Mouse (Mus musculus) limb, embryonic 15.5 days (tissue): ENCODE measurements at regions not wholly inside any gene's neighbourhood (a gene's known extent, or its start where the extent isn't known, plus 50 kb on each side); places are given as distances from the start of the nearest gene placed in this dataset.

ENCODE experiments used
- ATAC-seq: fragments of 200-750 bp; cut with Nextera tagmentation; 2 replicates; pipeline ENCODE4 v1.8.0; 2017; ENCODE audit warnings: low read depth, moderate TSS enrichment; ENCODE audit not compliant: insufficient number of reproducible peaks, low FRiP score, low TSS enrichment
- H3K27ac ChIP-seq: fragments of 300-500 bp; sonication (generic); 2 replicates; pipeline ENCODE4 v1.5.1; 2015; ENCODE audit warnings: moderate library complexity, mild to moderate bottlenecking, inconsistent platforms
- H3K27me3 ChIP-seq: fragments of 300-500 bp; sonication (generic); 2 replicates; pipeline ENCODE4 v1.6.1; 2015; ENCODE audit warnings: inconsistent platforms
- H3K36me3 ChIP-seq: fragments of 300-500 bp; sonication (generic); 2 replicates; pipeline ENCODE4 v1.6.1; 2015; ENCODE audit warnings: inconsistent platforms
- H3K4me1 ChIP-seq: fragments of 300-500 bp; sonication (generic); 2 replicates; pipeline ENCODE4 v1.6.1; 2015; ENCODE audit warnings: inconsistent platforms
- H3K4me2 ChIP-seq: fragments of 300-500 bp; sonication (generic); 2 replicates; pipeline ENCODE4 v1.6.1; 2015; ENCODE audit warnings: mild to moderate bottlenecking, inconsistent platforms
- H3K4me3 ChIP-seq: fragments of 300-500 bp; sonication (generic); 2 replicates; pipeline ENCODE4 v1.5.1; 2015; ENCODE audit warnings: mild to moderate bottlenecking, inconsistent platforms
- H3K9ac ChIP-seq: fragments of 300-500 bp; sonication (generic); 2 replicates; pipeline ENCODE4 v1.6.1; 2015; ENCODE audit warnings: inconsistent platforms
- H3K9me3 ChIP-seq: fragments of 300-500 bp; sonication (generic); 2 replicates; pipeline ENCODE4 v1.6.1; 2016; ENCODE audit warnings: inconsistent platforms
- WGBS: fragments of 180-500 bp; shearing (Covaris S2); methylation state at CpG from one replicate; pipeline ENCODE4 v1.1.7; 2015; 5-methylcytosine and 5-hydroxymethylcytosine counted together

GRCm38 (mm10) chr3:139897894-139898293 is 692.4 kb downstream of the Stpg2 start:
- WGBS: 69% methylated on average over 5 of the region's 5 CpGs
- ATAC-seq: no peak
- no peaks in the 10 kb centered on the region for H3K9me3 ChIP-seq

DNA sequence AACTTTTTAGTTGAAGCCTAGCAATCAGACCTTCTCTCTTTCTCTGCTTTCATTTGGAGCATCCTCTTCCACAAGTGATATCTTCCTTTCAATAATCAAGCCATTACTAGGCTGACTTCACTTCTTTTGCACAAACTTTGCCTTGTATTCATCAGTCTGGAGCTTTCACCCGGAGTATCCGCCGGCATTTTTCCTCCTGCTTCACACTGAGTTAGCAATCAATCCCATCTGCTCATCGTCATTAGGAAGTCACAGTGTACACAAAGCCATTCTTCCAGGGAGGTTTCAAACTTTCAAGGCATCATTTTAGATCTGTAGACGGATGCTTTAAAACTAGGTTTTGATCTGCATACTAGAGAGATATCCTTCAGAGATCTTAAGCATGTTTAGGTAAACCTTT is 693.7 kb downstream of the Stpg2 start:
- Histone ChIP-seq H3K4me1 (no peaks in the 10 kb centered on the region), H3K4me2 (no peak overlapping the region), H3K27ac (no peak overlapping the region), H3K27me3 (no peaks in the 10 kb centered on the region), H3K36me3 (no peaks in the 10 kb centered on the region), H3K4me3 (no peak overlapping the region), H3K9me3 (no peaks in the 10 kb centered on the region), H3K9ac (no peak overlapping the region)
- no peak for ATAC-seq
- WGBS: 31% methylated on average over 5 of the region's 5 CpGs

More at GRCm38 (mm10) chr3:139897894-139898293, 692.4 kb downstream of the Stpg2 start:
- no peaks in the 10 kb centered on the region for H3K4me1 ChIP-seq
- no peak overlapping the region for H3K4me2 ChIP-seq
- H3K9ac ChIP-seq: no peak overlapping the region
- H3K4me3 ChIP-seq: no peak overlapping the region
- H3K36me3 ChIP-seq: no peaks in the 10 kb centered on the region
- H3K27ac ChIP-seq: no peak overlapping the region
- no peaks in the 10 kb centered on the region for H3K27me3 ChIP-seq

DNA sequence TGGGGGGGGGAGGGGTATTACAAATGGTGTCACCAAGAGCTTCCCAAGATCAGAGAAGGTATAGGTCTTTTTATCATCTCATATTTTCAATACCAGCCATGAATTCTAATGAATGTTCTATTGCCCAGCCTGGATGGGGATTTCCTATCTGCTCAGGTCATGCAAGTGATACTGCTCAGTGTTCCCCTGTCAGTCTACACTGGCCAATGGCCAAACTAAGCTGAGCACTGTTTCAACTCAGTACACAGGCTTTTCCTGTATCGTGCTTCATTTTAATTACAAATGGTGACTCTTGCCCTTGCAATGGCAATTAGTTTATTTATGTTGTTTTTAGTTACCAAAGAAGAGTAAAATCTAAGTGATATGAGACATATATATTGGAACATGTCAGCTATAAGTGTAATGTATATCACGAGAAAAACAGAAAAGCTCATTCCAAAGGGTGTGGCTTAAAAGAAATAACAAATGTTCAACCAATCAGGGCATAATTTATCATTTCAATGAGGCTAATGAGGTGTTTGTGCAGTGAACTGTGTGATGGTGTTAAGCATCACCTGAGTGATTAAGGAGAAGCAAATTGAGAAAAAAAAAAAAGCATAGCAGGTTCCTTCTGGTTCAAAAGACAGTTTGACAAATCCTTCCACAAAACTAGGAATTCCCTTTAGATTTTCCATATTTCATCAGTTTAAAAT is 708.3 kb downstream of the Stpg2 start:
- ATAC-seq: no peak

DNA sequence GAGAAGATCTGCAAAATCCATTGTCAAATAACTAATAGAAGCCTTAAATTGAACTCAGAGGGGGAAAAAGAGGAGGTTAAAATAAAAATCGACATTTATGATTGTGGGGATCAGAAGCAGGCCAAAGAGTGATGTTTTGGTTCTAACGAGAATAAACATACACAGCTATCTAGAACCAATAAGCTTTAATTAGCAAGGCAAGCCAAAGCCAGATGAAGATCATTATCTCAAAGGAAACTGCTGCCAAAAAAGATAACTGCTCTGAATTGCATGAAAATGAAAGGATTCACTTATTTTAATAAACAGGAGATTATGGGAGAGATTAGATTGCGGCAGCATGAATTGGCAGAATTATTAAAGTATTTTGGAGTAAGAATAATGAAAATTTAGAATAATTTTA is 716.8 kb downstream of the Stpg2 start:
- Histone ChIP-seq H3K4me3 (no peak overlapping the region), H3K4me2 (no peak overlapping the region), H3K9ac (no peak overlapping the region), H3K36me3 (no peaks in the 10 kb centered on the region), H3K9me3 (no peaks in the 10 kb centered on the region), H3K4me1 (no peaks in the 10 kb centered on the region), H3K27me3 (no peaks in the 10 kb centered on the region), H3K27ac (no peak overlapping the region)
- no peak for ATAC-seq
- WGBS: 63% methylated on average over 3 of the region's 3 CpGs

More for the DNA sequence above, 708.3 kb downstream of the Stpg2 start:
- Histone ChIP-seq H3K27me3 (no peaks in the 10 kb centered on the region), H3K9me3 (no peaks in the 10 kb centered on the region), H3K4me2 (no peak overlapping the region), H3K4me3 (no peak overlapping the region), H3K4me1 (no peaks in the 10 kb centered on the region), H3K27ac (no peak overlapping the region), H3K9ac (no peak overlapping the region), H3K36me3 (no peaks in the 10 kb centered on the region)
- 76% methylated on average over 2 of the region's 2 CpGs for WGBS

DNA sequence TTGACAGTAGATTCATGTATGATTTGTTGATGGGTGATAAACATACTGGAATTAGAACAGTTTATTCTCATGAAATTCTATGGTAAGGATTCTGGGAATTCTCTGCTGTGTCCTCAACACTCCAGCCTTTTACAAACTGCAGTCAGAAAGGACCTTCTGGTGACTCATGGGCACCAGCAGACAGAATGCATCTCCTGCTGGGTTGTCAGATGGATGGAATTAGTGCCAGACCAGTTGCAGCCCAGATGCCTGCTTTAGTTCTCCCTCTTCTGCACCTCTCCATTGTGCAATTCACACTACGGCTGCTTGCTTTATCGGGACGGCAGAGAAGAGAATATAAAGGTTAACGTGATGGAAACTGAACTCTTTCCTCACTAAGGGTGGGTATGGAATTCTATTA is 727.5 kb downstream of the Stpg2 start:
- 31% methylated on average over 4 of the region's 4 CpGs for WGBS
- ATAC-seq: no peak
- Histone ChIP-seq H3K9ac (no peak overlapping the region), H3K36me3 (no peaks in the 10 kb centered on the region), H3K27me3 (no peaks in the 10 kb centered on the region), H3K27ac (no peak overlapping the region), H3K4me1 (no peaks in the 10 kb centered on the region), H3K4me2 (no peak overlapping the region), H3K9me3 (no peaks in the 10 kb centered on the region), H3K4me3 (no peak overlapping the region)

GRCm38 (mm10) chr3:139946209-139946608 is 740.7 kb downstream of the Stpg2 start:
- no peak for ATAC-seq
- no peaks in the 10 kb centered on the region for H3K9me3 ChIP-seq
- H3K4me3 ChIP-seq: no peak overlapping the region
- no peak overlapping the region for H3K4me2 ChIP-seq
- no peak overlapping the region for H3K9ac ChIP-seq
- no peaks in the 10 kb centered on the region for H3K4me1 ChIP-seq
- no peak overlapping the region for H3K27ac ChIP-seq
- H3K27me3 ChIP-seq: no peaks in the 10 kb centered on the region
- H3K36me3 ChIP-seq: no peaks in the 10 kb centered on the region
- WGBS: 90% methylated on average over 2 of the region's 2 CpGs

DNA sequence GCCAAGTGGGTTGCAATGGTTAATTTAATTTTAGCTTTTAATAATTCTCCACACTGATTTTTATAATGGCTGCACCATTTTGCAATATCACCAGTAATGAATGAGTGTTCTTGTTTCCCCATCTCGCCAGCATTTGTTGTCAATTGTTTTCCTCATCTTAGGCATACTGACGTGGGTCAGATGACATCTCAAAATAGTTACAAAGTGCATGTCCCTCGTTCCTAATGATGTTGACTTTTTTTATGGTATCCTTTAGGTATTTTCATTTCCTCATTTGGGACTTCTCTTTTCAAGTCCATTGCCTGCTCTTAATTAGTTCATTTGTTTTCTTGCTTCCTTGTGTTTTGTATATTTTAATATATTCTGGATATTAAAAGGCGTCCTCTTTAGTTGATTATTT is 741.8 kb downstream of the Stpg2 start:
- Histone ChIP-seq H3K9me3 (no peaks in the 10 kb centered on the region), H3K4me2 (no peak overlapping the region), H3K27me3 (no peaks in the 10 kb centered on the region), H3K4me3 (no peak overlapping the region), H3K36me3 (no peaks in the 10 kb centered on the region), H3K27ac (no peak overlapping the region), H3K9ac (no peak overlapping the region), H3K4me1 (no peaks in the 10 kb centered on the region)
- no peak for ATAC-seq
- 64% methylated on average over 4 of the region's 4 CpGs for WGBS

DNA sequence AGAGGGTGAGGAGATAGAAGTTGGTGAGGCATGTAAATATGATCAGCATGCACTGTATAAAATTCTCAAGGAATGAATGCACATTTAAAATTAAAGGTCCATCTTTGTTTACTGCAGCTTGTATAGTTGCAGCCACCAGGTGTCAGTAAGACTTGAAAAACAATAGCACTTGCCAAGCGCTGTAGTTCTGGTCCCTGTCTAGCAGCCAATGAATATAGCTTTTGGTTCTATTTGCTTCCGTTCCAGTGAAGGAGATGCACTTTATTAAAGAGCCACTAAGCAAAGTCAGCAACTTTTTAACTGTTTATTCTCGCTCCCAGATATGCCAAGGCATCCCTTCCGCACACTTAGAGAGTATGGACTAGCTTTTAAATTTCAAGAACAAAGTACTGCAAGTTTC is 743.6 kb downstream of the Stpg2 start:
- 62% methylated on average over 4 of the region's 4 CpGs for WGBS
- H3K4me3 ChIP-seq: no peak overlapping the region

GRCm38 (mm10) chr3:139950016-139950705 is 744.7 kb downstream of the Stpg2 start:
- Histone ChIP-seq H3K9me3 (no peaks in the 10 kb centered on the region), H3K4me2 (no peak overlapping the region), H3K4me1 (no peaks in the 10 kb centered on the region), H3K4me3 (no peak overlapping the region), H3K27ac (no peak overlapping the region), H3K36me3 (no peaks in the 10 kb centered on the region), H3K27me3 (no peaks in the 10 kb centered on the region), H3K9ac (no peak overlapping the region)
- no peak for ATAC-seq
- 73% methylated on average over 8 of the region's 8 CpGs for WGBS

More for the DNA sequence above, 743.6 kb downstream of the Stpg2 start:
- no peaks in the 10 kb centered on the region for H3K9me3 ChIP-seq
- H3K4me2 ChIP-seq: no peak overlapping the region
- no peaks in the 10 kb centered on the region for H3K27me3 ChIP-seq
- no peak overlapping the region for H3K9ac ChIP-seq
- ATAC-seq: no peak
- no peaks in the 10 kb centered on the region for H3K36me3 ChIP-seq
- H3K4me1 ChIP-seq: no peaks in the 10 kb centered on the region
- H3K27ac ChIP-seq: no peak overlapping the region

DNA sequence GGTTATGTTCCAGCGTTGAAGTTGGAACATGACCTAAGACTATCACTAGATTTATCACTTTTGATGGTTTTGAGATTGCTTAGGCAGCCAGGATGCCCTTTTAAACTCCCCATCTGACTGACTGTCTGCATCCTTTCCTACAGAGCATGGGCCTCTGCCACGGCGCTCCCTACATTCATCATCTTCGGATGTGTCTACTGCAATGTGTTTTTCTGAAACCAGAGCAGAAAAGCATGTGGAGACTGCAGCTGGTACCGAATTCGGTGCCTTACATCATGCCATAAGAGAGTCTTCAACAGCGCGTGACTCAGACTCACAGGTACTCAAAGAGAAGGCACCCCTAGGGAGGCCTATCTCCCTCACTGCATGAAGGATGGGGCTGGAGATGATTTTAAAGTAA is 746.0 kb downstream of the Stpg2 start:
- Histone ChIP-seq H3K27ac (no peak overlapping the region), H3K4me1 (no peaks in the 10 kb centered on the region), H3K27me3 (no peaks in the 10 kb centered on the region), H3K4me3 (no peak overlapping the region), H3K36me3 (no peaks in the 10 kb centered on the region), H3K9ac (no peak overlapping the region), H3K4me2 (no peak overlapping the region), H3K9me3 (no peaks in the 10 kb centered on the region)
- no peak for ATAC-seq
- WGBS: 86% methylated on average over 8 of the region's 8 CpGs

GRCm38 (mm10) chr3:139978172-139978571 is 772.7 kb downstream of the Stpg2 start:
- Histone ChIP-seq H3K4me1 (no peaks in the 10 kb centered on the region), H3K27ac (no peak overlapping the region), H3K9ac (no peak overlapping the region), H3K9me3 (no peaks in the 10 kb centered on the region), H3K36me3 (no peaks in the 10 kb centered on the region), H3K27me3 (no peaks in the 10 kb centered on the region), H3K4me2 (no peak overlapping the region), H3K4me3 (no peak overlapping the region)
- 36% methylated on average over 1 of the region's 1 CpGs for WGBS
- ATAC-seq: no peak

GRCm38 (mm10) chr3:139985830-139986481 is 780.5 kb downstream of the Stpg2 start:
- no peaks in the 10 kb centered on the region for H3K9me3 ChIP-seq
- H3K27me3 ChIP-seq: no peaks in the 10 kb centered on the region
- no peak for ATAC-seq
- H3K9ac ChIP-seq: no peak overlapping the region
- no peak overlapping the region for H3K4me3 ChIP-seq
- no peak overlapping the region for H3K27ac ChIP-seq
- 44% methylated on average over 4 of the region's 4 CpGs for WGBS
- H3K4me1 ChIP-seq: no peaks in the 10 kb centered on the region
- no peak overlapping the region for H3K4me2 ChIP-seq
- H3K36me3 ChIP-seq: no peaks in the 10 kb centered on the region
